Mouse (Mus musculus) thymus, adult 2 months (tissue): ENCODE measurements around the gene Lfng. TPM values are rescaled to one million over a fixed set of nuclear protein-coding genes. Genes with fewer than 3 reads are reported as not detected.

Experiments used
- DNase-seq: peaks from one replicate; pipeline ENCODE4 v3.0.0; 2021
- H3K27ac ChIP-seq: fragments of 200-500 bp; 2 replicates; pipeline ENCODE4 v1.5.1; 2012; ENCODE audit warnings: low read length, control low read depth; ENCODE audit not compliant: control insufficient read depth, insufficient read depth
- H3K27me3 ChIP-seq: fragments of 200-500 bp; 2 replicates; pipeline ENCODE4 v1.6.1; 2012; ENCODE audit warnings: mild to moderate bottlenecking, low read length, moderate library complexity, mixed read lengths; ENCODE audit not compliant: control insufficient read depth, insufficient read depth
- H3K36me3 ChIP-seq: fragments of 200-500 bp; 2 replicates; pipeline ENCODE4 v1.6.1; 2012; ENCODE audit warnings: mild to moderate bottlenecking, low read length, moderate library complexity; ENCODE audit not compliant: control insufficient read depth, insufficient read depth
- H3K4me1 ChIP-seq: fragments of 200-500 bp; replicated peaks from 2 replicates; pipeline ENCODE4 v1.6.1; 2012; ENCODE audit warnings: low read length; ENCODE audit not compliant: control insufficient read depth, insufficient read depth
- H3K4me3 ChIP-seq: fragments of 200-500 bp; 2 replicates; pipeline ENCODE4 v1.5.1; 2012; ENCODE audit warnings: mild to moderate bottlenecking, low read length, control low read depth, moderate library complexity; ENCODE audit not compliant: control insufficient read depth, insufficient read depth
- CTCF ChIP-seq: fragments of 200-500 bp; IDR thresholded peaks from 2 replicates; pipeline ENCODE4 v1.5.1; 2012; ENCODE audit warnings: mild to moderate bottlenecking, control low read depth, low read length, moderate library complexity, borderline replicate concordance; ENCODE audit not compliant: control insufficient read depth, poor library complexity, insufficient read depth; ENCODE audit errors: extremely low read depth
- POLR2A ChIP-seq: fragments of 200-500 bp; IDR thresholded peaks from 2 replicates; pipeline ENCODE4 v1.6.1; 2012; ENCODE audit warnings: mild to moderate bottlenecking, low read length, control low read depth, moderate library complexity; ENCODE audit not compliant: control insufficient read depth, poor library complexity, insufficient read depth; ENCODE audit errors: extremely low read depth
- WGBS: fragments of 180-500 bp; shearing (Covaris S2); methylation state at CpG from one replicate; pipeline ENCODE4 v1.1.7; 2018; 5-methylcytosine and 5-hydroxymethylcytosine counted together
- polyA plus RNA-seq: library from polyadenylated mRNA; depleted of rRNA; stranded (reverse); fragments of >200 nt; gene quantifications from 2 replicates; pipeline ENCODE4 v1.2.3, GENCODE M21; 2012

Lfng gene
- polyA plus RNA-seq, 1 experiment, result 171 TPM

GRCm38 (mm10) chr5:140636316-140637057, 29.4 kb downstream of the Lfng start:
- no peak for TF ChIP-seq CTCF
- TF ChIP-seq POLR2A, result no peak
- peak overlapping the region; percentile 87 for H3K27ac ChIP-seq
- H3K36me3 ChIP-seq, result peaks cover 9% of the 10 kb centered on the region
- peaks cover 24% of the 10 kb centered on the region for H3K4me1 ChIP-seq
- DNase-seq, result peak; percentile 41
- 44% methylated on average over 7 of the region's 7 CpGs for WGBS
- H3K4me3 ChIP-seq, result no peak overlapping the region
- no peaks in the 10 kb centered on the region for H3K27me3 ChIP-seq

- Histone ChIP-seq H3K4me1 (peaks cover 28% of the 10 kb centered on the region), H3K27ac (peak overlapping the region; percentile 87), H3K27me3 (no peaks in the 10 kb centered on the region), H3K36me3 (peaks cover 9% of the 10 kb centered on the region), H3K4me3 (no peak overlapping the region)
- no peak for DNase-seq
- TF ChIP-seq CTCF (no peak), POLR2A (no peak)
- 91% methylated on average over 6 of the region's 6 CpGs for WGBS
Observed at GRCm38 (mm10) chr5:140637058-140637410, 29.9 kb downstream of the Lfng start.

GRCm38 (mm10) chr5:140637989-140638388, 30.9 kb downstream of the Lfng start:
- peak overlapping the region; percentile 35 for H3K27ac ChIP-seq

GRCm38 (mm10) chr5:140638484-140638883, 31.4 kb downstream of the Lfng start:
- peaks cover 30% of the 10 kb centered on the region for H3K4me1 ChIP-seq
- H3K36me3 ChIP-seq, result peaks cover 5% of the 10 kb centered on the region
- H3K27ac ChIP-seq, result peak overlapping the region; percentile 35
- TF ChIP-seq CTCF (no peak), POLR2A (no peak)
- 93% methylated on average over 6 of the region's 6 CpGs for whole genome bisulfite sequencing
- no peak overlapping the region for H3K4me3 ChIP-seq
- DNase-seq, result no peak
- H3K27me3 ChIP-seq, result no peaks in the 10 kb centered on the region

More at GRCm38 (mm10) chr5:140637989-140638388, 30.9 kb downstream of the Lfng start:
- H3K27me3 ChIP-seq, result no peaks in the 10 kb centered on the region
- peaks cover 9% of the 10 kb centered on the region for H3K36me3 ChIP-seq
- WGBS, result 66% methylated on average over 3 of the region's 3 CpGs
- TF ChIP-seq POLR2A, result no peak
- TF ChIP-seq CTCF, result no peak
- DNase-seq, result no peak
- no peak overlapping the region for H3K4me3 ChIP-seq
- H3K4me1 ChIP-seq, result peaks cover 30% of the 10 kb centered on the region

- 98% methylated on average over 4 of the region's 4 CpGs for WGBS
- no peak for TF ChIP-seq POLR2A
- no peak for TF ChIP-seq CTCF
- H3K27ac ChIP-seq, result no peak overlapping the region
- H3K4me1 ChIP-seq, result peaks cover 30% of the 10 kb centered on the region
- no peak for DNase-seq
- H3K27me3 ChIP-seq, result no peaks in the 10 kb centered on the region
- H3K4me3 ChIP-seq, result no peak overlapping the region
- peaks cover 3% of the 10 kb centered on the region; the same call in 1 of the 2 replicates for H3K36me3 ChIP-seq
Observed at GRCm38 (mm10) chr5:140639312-140639711, 32.2 kb downstream of the Lfng start.

- TF ChIP-seq CTCF (no peak), POLR2A (no peak)
- 95% methylated on average over 14 of the region's 14 CpGs for WGBS
- no peak overlapping the region for H3K4me3 ChIP-seq
- no peaks in the 10 kb centered on the region for H3K27me3 ChIP-seq
- H3K4me1 ChIP-seq, result peaks cover 35% of the 10 kb centered on the region
- H3K27ac ChIP-seq, result no peak overlapping the region
- H3K36me3 ChIP-seq, result 0 out of 2 replicates have a peak, but pooled peaks cover 3% of the 10 kb centered on the region
- no peak for DNase-seq
Observed at GRCm38 (mm10) chr5:140639871-140640270, 32.8 kb downstream of the Lfng start.

- H3K27ac ChIP-seq, result no peak overlapping the region
- DNase-seq, result no peak
- TF ChIP-seq CTCF, result no peak
- TF ChIP-seq POLR2A, result no peak
- peaks cover 42% of the 10 kb centered on the region for H3K4me1 ChIP-seq
- no peaks in the 10 kb centered on the region for H3K27me3 ChIP-seq
- H3K36me3 ChIP-seq, result no peaks in the 10 kb centered on the region
- no peak overlapping the region for H3K4me3 ChIP-seq
- WGBS, result 69% methylated on average over 2 of the region's 2 CpGs
Observed at GRCm38 (mm10) chr5:140640812-140641211, 33.7 kb downstream of the Lfng start.
